8 mouse cellular contexts compared by ENCODE assay signal in genomic region chr4:149810372-149810771, GRCm38 (mm10). TPM values are rescaled to one million over a fixed set of nuclear protein-coding genes. Genes with fewer than 3 reads are reported as not detected.
DNase-seq lines count a peak whose midpoint lies in the region; TF ChIP-seq lines count a peak whose summit lies in the region.
"Not testable (repeated sequence)": the region's sequence is repeated elsewhere in the genome, so short reads cannot be mapped to it uniquely, and the experiment has no call there.

No protein-coding gene starts in this region.

- not testable (repeated sequence) for TF ChIP-seq POLR2A in lung, adult 2 months (IDR thresholded peaks at IDR 0.05; ENCODE audit: borderline replicate concordance, extremely low read depth, low read depth, low read length)

- not testable (repeated sequence) for TF ChIP-seq CTCF in lung, adult 2 months (IDR thresholded peaks at IDR 0.05; ENCODE audit: insufficient read depth, low read length)

- peak; percentile 18 for DNase-seq in T-cell, adult 2 months (ENCODE audit: low spot score)
- peak; percentile 42 to 57 for DNase-seq in cerebellum, postnatal 14 days
- DNase-seq in gastrocnemius, postnatal 25 days, result peak; percentile 59
- peak; percentile 55 for DNase-seq in layer of hippocampus, adult 11-12 months (ENCODE audit: low spot score)
- peak; percentile 28 for DNase-seq in lung, adult 2 months
- DNase-seq in ovary, postnatal 36 days (ENCODE audit: low spot score), result peak; percentile 43
- peak; percentile 70 for DNase-seq in testis, postnatal 14 days (ENCODE audit: low spot score)
- DNase-seq in urinary bladder, postnatal 14 days (ENCODE audit: low spot score), result peak; percentile 56

- H3K4me1 ChIP-seq in lung, adult 2 months (ENCODE audit: control insufficient read depth, insufficient read depth, low read length), result not testable (repeated sequence)

- not testable (repeated sequence) for H3K4me3 ChIP-seq in lung, adult 2 months (replicated peaks; ENCODE audit: extremely low read depth, low read depth, low read length)

RNA-seq across cellular contexts. Expression of gene Slc25a33, which starts 36.3 kb away (rescaled TPM):
- total RNA-seq in gastrocnemius, postnatal 25 days (2021), result 10 to 100 TPM; 10.4 TPM
- polyA plus RNA-seq in lung, adult 2 months (2012; rRNA removed), result 9.5 and 12.7 TPM in 2 replicates

Comparison
In these comparisons a context has a peak if more than half of its experiments do, and no peak if none do; other contexts are left out.
1. DNase-seq: peak in every context shown above with its lines; median percentile 70 in testis, postnatal 14 days; 59 in gastrocnemius, postnatal 25 days; 56 in urinary bladder, postnatal 14 days; 55 in layer of hippocampus, adult 11-12 months; 50 in cerebellum, postnatal 14 days; 43 in ovary, postnatal 36 days; 28 in lung, adult 2 months; 18 in T-cell, adult 2 months.